Mouse (Mus musculus) midbrain, embryonic 14.5 days (tissue): ENCODE data around the gene Tbc1d8. TPM values are rescaled to one million over a fixed set of nuclear protein-coding genes. Genes with fewer than 3 reads are reported as not detected.
A peak's percentile ranks its signal among the peaks of the same experiment; 100 is the strongest.

ENCODE experiments used
- ATAC-seq: fragments of 200-750 bp; cut with Nextera tagmentation; 2 replicates; pipeline ENCODE4 v1.8.0; 2017; ENCODE audit warnings: moderate number of reproducible peaks, moderate library complexity; ENCODE audit not compliant: low FRiP score, low TSS enrichment
- DNase-seq: peaks from one replicate; pipeline ENCODE4 v3.0.0-alpha.2; 2015
- H3K27ac ChIP-seq: fragments of 300-500 bp; sonication (generic); replicated peaks from 2 replicates; pipeline ENCODE4 v1.5.1; 2014; ENCODE audit warnings: mild to moderate bottlenecking, low read depth, low read length, moderate library complexity
- H3K27me3 ChIP-seq: fragments of 300-500 bp; sonication (generic); 2 replicates; pipeline ENCODE4 v1.6.1; 2014; ENCODE audit warnings: low read length, control low read depth, mixed read lengths; ENCODE audit not compliant: control insufficient read depth, insufficient read depth
- H3K36me3 ChIP-seq: fragments of 300-500 bp; sonication (generic); 2 replicates; pipeline ENCODE4 v1.6.1; 2014; ENCODE audit warnings: low read length, control low read depth; ENCODE audit not compliant: control insufficient read depth, insufficient read depth
- H3K4me1 ChIP-seq: fragments of 300-500 bp; sonication (generic); 2 replicates; pipeline ENCODE4 v1.6.1; 2014; ENCODE audit warnings: mild to moderate bottlenecking, antibody characterized with exemption, low read length, control low read depth; ENCODE audit not compliant: control insufficient read depth, insufficient read depth
- H3K4me2 ChIP-seq: fragments of 300-500 bp; sonication (generic); 2 replicates; pipeline ENCODE4 v1.6.1; 2014; ENCODE audit warnings: mild to moderate bottlenecking, low read length, moderate library complexity
- H3K4me3 ChIP-seq: fragments of 300-500 bp; sonication (generic); replicated peaks from 2 replicates; pipeline ENCODE4 v1.5.1; 2014; ENCODE audit warnings: low read depth, low read length
- H3K9ac ChIP-seq: fragments of 300-500 bp; sonication (generic); replicated peaks from 2 replicates; pipeline ENCODE4 v1.6.1; 2014; ENCODE audit warnings: mild to moderate bottlenecking, low read length, moderate library complexity
- H3K9me3 ChIP-seq: fragments of 300-500 bp; sonication (generic); 2 replicates; pipeline ENCODE4 v1.6.1; 2016; ENCODE audit warnings: low read length, control low read depth, mixed read lengths; ENCODE audit not compliant: control insufficient read depth
- WGBS: fragments of 180-500 bp; shearing (Covaris S2); extraction: QIAGEN DNeasy Blood & Tissue Kit; methylation state at CpG from one replicate; pipeline ENCODE4 v1.1.7; 2014; 5-methylcytosine and 5-hydroxymethylcytosine counted together
- polyA plus RNA-seq: library from polyadenylated mRNA; unstranded; fragments of >200 nt; fragmentation: Nextera tagmentation; extraction: Ambion mirVana; gene quantifications from 2 replicates; pipeline ENCODE4 v1.2.1, GENCODE M21; 2014

Tbc1d8 gene
- polyA plus RNA-seq, 1 experiment from 2014 or later = 12.1 TPM

- H3K27ac ChIP-seq = peak overlapping the region; percentile 90
- H3K36me3 ChIP-seq = peaks cover 23% of the 10 kb centered on the region
- H3K4me3 ChIP-seq = peak overlapping the region; percentile 83
- DNase-seq (no peak), ATAC-seq (peak; percentile 15; the same call in 1 of the 2 replicates)
- H3K4me2 ChIP-seq = peak overlapping the region; percentile 69
- 20% methylated on average over 6 of the region's 6 CpGs for WGBS
- peaks cover 17% of the 10 kb centered on the region for H3K4me1 ChIP-seq
- peak overlapping the region; percentile 65 for H3K9ac ChIP-seq
- no peaks in the 10 kb centered on the region for H3K9me3 ChIP-seq
- H3K27me3 ChIP-seq = no peaks in the 10 kb centered on the region
Observed at GRCm38 (mm10) chr1:39367045-39367444, 111.5 kb downstream of the Tbc1d8 start.

- Histone ChIP-seq H3K4me3 (no peak overlapping the region), H3K27me3 (no peaks in the 10 kb centered on the region), H3K4me1 (peaks cover 17% of the 10 kb centered on the region), H3K4me2 (no peak overlapping the region), H3K9me3 (no peaks in the 10 kb centered on the region), H3K27ac (no peak overlapping the region), H3K36me3 (peaks cover 8% of the 10 kb centered on the region), H3K9ac (no peak overlapping the region)
- 88% methylated on average over 1 of the region's 1 CpGs for WGBS
- DNase-seq (no peak), ATAC-seq (no peak)
Observed at GRCm38 (mm10) chr1:39365562-39365961, 113.0 kb downstream of the Tbc1d8 start.

DNA sequence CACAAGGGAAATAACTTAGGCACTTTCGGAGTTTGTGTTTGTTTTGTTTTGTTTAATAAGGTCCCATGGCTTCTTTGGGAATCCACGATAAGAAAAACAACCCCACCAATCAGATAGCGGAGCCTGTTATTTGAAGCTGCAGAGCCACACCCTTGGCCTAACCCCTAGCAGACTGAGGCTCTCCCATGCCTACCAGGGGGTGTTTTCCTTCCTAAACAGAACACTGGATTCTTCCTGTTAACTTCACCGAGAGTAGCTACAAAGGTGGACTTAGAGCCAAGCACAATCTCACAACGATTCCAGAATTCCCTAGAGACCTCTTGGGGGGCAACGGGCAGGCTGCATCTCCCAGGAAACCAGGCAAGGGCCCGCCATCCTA lies 116.1 kb downstream of the Tbc1d8 start:
- ATAC-seq = no peak
- Histone ChIP-seq H3K4me1 (peaks cover 6% of the 10 kb centered on the region), H3K27ac (no peak overlapping the region), H3K9me3 (no peaks in the 10 kb centered on the region), H3K9ac (no peak overlapping the region), H3K36me3 (no peaks in the 10 kb centered on the region), H3K4me2 (no peak overlapping the region), H3K4me3 (no peak overlapping the region), H3K27me3 (no peaks in the 10 kb centered on the region)
- 65% methylated on average over 7 of the region's 7 CpGs for WGBS
- no peak for DNase-seq

- WGBS = 28% methylated on average over 24 of the region's 24 CpGs
- peak overlapping the region; percentile 14; the same call in 1 of the 2 replicates for H3K4me3 ChIP-seq
Observed at GRCm38 (mm10) chr1:39361754-39362514, 116.6 kb downstream of the Tbc1d8 start.

DNA sequence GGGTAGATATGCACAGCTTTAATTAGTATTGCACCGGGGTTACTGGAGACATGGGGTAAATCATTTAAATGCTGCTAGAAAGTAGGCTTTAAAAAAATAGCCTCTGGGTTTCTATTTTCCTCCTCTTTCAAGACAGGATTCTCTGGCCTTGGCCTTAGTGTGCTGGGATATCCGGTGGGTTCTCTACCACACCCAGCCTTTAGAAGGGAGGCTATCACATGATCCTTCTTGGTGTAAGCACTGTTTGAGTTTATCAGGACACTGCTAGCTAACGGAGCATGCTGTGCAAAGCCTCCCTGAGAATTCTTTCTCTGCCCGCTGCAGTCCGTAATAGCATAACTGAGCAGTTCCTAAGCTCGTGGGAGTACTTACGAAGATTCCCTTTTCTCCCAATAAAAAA lies 129.1 kb downstream of the Tbc1d8 start:
- DNase-seq = no peak
- no peak overlapping the region for H3K4me3 ChIP-seq
- H3K4me1 ChIP-seq = no peaks in the 10 kb centered on the region
- no peak overlapping the region for H3K9ac ChIP-seq
- H3K27me3 ChIP-seq = no peaks in the 10 kb centered on the region
- ATAC-seq = no peak
- 0 out of 2 replicates have a peak, but pooled peaks cover 3% of the 10 kb centered on the region for H3K9me3 ChIP-seq
- no peak overlapping the region for H3K27ac ChIP-seq
- no peak overlapping the region for H3K4me2 ChIP-seq
- WGBS = 87% methylated on average over 7 of the region's 7 CpGs
- no peaks in the 10 kb centered on the region for H3K36me3 ChIP-seq

More at GRCm38 (mm10) chr1:39361754-39362514, 116.6 kb downstream of the Tbc1d8 start:
- H3K9ac ChIP-seq = no peak overlapping the region; the same call in 1 of the 2 replicates
- ATAC-seq (no peak), DNase-seq (peak; percentile 31)
- H3K9me3 ChIP-seq = no peaks in the 10 kb centered on the region
- peak overlapping the region; percentile 46 for H3K4me2 ChIP-seq
- H3K36me3 ChIP-seq = no peaks in the 10 kb centered on the region
- no peaks in the 10 kb centered on the region for H3K27me3 ChIP-seq
- no peak overlapping the region for H3K27ac ChIP-seq
- H3K4me1 ChIP-seq = peaks cover 4% of the 10 kb centered on the region

DNA sequence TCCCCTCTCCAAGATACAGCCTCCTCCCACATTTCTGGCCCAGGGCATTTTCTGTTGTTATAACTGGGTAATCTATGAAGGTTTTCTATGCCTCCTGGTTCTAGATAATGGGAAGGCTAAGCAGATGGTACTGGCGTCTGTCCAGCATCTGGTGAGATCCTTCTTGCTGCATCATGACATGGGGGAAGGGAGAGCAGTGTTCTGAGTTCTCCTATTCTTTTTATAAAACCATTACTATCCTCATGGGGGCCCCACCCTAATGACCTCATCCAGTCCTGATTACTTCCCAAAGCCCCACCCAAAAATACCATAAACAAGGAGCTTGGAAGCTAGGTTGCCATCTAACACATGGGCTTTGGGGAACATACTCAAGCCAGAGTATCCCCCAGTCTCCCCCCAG lies 129.6 kb downstream of the Tbc1d8 start:
- H3K4me1 ChIP-seq = no peaks in the 10 kb centered on the region
- no peak for ATAC-seq
- no peak for DNase-seq

DNA sequence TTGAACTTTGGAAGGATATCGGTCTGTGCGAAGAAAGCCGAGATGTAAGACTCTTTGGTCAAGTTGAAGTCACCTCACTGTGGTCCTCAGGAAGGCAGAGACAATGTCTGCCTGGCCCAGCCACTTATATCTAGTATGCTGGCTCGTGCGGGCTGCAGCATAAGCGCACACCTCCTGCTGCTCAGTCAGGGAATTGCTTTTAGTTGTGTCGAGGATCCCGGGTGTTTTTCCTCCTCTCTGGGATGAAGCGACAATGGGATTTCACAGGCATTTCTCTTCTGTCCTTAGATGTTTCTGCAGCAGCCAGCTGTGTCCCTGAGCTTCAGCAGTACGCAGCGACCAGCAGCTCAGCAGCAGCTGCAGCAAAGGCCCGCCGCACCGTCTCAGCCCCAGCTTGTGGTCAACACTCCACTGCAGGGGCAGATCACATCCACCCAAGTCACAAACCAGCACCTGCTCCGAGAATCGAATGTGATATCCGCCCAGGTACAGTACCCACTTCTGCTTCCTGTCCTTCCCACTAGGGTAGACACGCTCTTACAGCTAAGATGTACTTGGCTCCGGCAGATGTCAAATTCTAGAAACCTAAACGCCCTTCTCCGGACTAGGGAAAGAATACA lies 133.5 kb downstream of the Tbc1d8 start:
- no peak for ATAC-seq
- Histone ChIP-seq H3K27me3 (no peaks in the 10 kb centered on the region), H3K4me3 (no peak overlapping the region), H3K27ac (no peak overlapping the region), H3K9ac (no peak overlapping the region), H3K9me3 (no peaks in the 10 kb centered on the region), H3K36me3 (no peaks in the 10 kb centered on the region), H3K4me2 (no peak overlapping the region), H3K4me1 (no peaks in the 10 kb centered on the region)
- 61% methylated on average over 21 of the region's 21 CpGs for WGBS
- peak; percentile 64 for DNase-seq

More for the DNA sequence above, 129.6 kb downstream of the Tbc1d8 start:
- Histone ChIP-seq H3K27me3 (no peaks in the 10 kb centered on the region), H3K27ac (no peak overlapping the region), H3K9me3 (0 out of 2 replicates have a peak, but pooled peaks cover 3% of the 10 kb centered on the region), H3K9ac (no peak overlapping the region), H3K36me3 (no peaks in the 10 kb centered on the region), H3K4me3 (no peak overlapping the region), H3K4me2 (no peak overlapping the region)
- 76% methylated on average over 1 of the region's 1 CpGs for WGBS

DNA sequence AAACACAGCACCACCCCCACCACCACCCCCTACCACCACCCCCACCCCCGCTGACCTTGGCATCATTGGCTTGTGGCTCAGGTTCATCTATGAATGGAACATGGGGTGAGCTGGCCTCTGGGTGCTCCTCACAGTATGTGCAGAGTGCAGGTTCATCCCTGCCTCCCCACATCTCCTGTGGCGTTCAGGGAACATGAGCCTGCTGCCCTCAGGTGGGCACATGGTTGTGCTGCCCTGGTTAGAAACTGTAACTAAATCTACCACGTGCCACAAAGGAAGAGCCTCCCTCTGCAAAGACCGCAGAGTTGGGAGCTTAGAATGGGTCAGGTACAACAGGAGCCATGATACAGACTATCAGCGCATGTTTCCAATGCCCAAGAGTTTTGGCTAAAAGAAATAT lies 135.3 kb downstream of the Tbc1d8 start:
- no peak for ATAC-seq
- Histone ChIP-seq H3K4me2 (no peak overlapping the region), H3K27ac (no peak overlapping the region), H3K4me3 (no peak overlapping the region), H3K9ac (no peak overlapping the region), H3K36me3 (no peaks in the 10 kb centered on the region), H3K27me3 (no peaks in the 10 kb centered on the region), H3K4me1 (no peaks in the 10 kb centered on the region), H3K9me3 (no peaks in the 10 kb centered on the region)
- no peak for DNase-seq
- 84% methylated on average over 5 of the region's 5 CpGs for WGBS

DNA sequence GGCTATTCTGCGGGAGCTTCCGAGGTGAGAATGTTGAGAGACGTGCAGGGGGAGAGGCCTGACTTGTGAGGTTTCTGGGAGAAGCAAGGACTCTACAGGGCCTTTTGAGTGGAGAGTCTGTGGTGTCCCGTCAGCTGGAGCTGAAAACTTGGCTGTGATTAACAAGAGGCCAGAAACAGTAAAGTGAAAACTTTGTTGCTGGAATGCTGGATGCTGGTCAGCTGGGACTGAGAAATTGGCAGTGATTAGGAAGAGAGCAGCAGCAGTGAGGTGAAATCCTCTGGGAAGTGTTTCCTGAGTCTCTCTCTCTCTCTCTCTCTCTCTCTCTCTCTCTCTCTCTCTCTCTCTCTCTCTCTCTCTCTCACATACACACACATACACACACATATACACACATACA lies 136.7 kb downstream of the Tbc1d8 start:
- DNase-seq (no peak), ATAC-seq (no peak)
- Histone ChIP-seq H3K4me1 (no peaks in the 10 kb centered on the region), H3K4me2 (no peak overlapping the region), H3K9ac (no peak overlapping the region), H3K9me3 (no peaks in the 10 kb centered on the region), H3K27ac (no peak overlapping the region), H3K36me3 (no peaks in the 10 kb centered on the region), H3K4me3 (no peak overlapping the region), H3K27me3 (no peaks in the 10 kb centered on the region)
- WGBS = 85% methylated on average over 4 of the region's 4 CpGs
